Mouse (Mus musculus): Measurements from ENCODE around the gene Rimkla. TPM values are rescaled to one million over a fixed set of nuclear protein-coding genes. Genes with fewer than 3 reads are reported as not detected.

The Rimkla gene
- polyA plus RNA-seq, 1 experiment: not detected

DNA sequence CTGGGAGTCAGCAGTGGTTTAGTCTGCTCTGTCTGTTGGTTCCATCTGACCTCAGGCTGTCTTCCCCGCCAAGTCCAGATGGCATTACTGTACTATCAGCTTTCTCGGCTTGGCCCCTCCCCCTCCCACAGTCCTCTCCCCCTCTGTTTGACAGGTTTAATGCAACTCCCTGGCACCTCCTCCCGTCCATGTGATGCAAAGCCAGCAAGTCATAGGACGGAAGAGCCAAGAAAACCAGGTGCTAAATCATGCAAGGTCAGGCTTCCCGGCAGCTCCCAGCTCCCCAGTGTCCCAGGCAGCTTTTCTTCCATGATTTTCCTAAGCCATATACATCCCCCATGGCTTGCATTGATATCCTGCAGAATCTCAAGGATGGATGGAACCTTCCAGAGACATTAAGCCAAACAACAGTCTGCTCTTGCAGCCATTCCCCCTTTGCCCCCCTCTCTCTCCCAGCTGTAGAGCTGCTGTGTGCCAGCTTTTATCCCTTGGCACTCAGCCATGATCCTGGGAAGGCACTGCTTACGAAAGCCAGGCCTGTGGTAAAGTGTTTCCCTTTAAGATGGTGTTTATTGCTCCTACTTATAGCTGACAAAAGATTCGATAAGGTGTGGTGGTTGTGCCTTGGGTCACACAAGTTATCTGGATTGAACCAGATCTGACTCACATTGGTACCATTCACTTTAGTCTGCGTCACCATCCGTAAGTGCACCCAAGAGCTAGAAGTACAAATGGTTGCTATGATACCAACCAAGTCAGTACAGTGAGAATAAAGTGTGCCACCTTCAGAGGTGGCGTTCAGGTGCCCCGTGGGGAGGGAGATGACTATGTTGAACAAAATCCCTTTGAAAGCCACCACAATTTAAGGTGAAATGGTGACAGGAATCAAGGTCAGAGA, 29.3 kb downstream of the Rimkla start:
- WGBS: 11% methylated on average over 11 of the region's 11 CpGs
- TF ChIP-seq POLR2A (IDR thresholded peaks at IDR 0.05; ENCODE audit: insufficient read depth, low read depth, low read length) (no peak), CTCF (IDR thresholded peaks at IDR 0.05; ENCODE audit: insufficient read depth, low read depth, low read length) (no peak)
- no peak overlapping the region for H3K4me3 ChIP-seq (ENCODE audit: insufficient read depth, low read depth, low read length)
- peak overlapping the region; percentile 71 for H3K27ac ChIP-seq (ENCODE audit: insufficient read depth, low read depth, low read length)
- H3K4me1 ChIP-seq (ENCODE audit: control insufficient read depth, insufficient read depth, low read length): peaks cover 28% of the 10 kb centered on the region

DNA sequence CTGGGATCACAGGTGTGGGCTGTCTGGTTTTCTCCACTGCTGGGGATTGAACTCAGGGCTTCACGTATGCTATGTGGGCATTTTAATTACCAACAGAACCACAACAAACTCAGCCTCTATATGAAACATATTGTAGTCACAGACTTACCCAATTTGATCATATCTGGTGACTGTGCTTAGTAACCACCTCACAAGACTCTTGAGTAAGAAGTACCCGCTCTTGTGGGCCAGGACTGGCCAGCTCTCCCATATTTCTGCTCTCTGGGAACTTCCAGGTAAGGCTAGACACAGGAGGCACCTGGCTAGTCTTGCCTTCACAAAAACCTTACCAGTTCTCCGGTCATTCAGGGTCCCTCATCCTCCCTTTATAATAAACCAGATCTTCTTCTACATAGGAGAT, 30.0 kb downstream of the Rimkla start:
- WGBS: 85% methylated on average over 3 of the region's 3 CpGs
- peak overlapping the region; percentile 71 for H3K27ac ChIP-seq (ENCODE audit: insufficient read depth, low read depth, low read length)

DNA sequence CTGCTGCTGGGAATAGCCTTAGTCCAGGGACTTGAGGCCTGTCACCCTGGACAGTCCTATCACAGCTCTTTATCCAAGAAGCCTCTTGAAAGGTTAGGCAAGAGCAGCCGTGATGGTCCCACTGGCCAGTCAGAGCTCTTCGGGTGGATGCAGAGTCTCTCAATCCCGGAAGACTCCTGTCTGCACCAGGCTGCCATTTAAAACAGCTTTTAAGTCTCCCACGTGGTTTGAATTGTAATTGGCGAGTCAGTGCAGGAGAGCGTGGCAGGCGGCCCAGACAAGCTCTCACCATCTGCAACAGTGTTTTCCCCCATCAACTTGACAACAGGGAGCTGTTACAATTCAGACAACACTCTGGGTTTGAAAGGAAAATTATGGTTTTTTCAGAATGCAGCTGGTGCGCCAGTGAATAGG, 31.7 kb downstream of the Rimkla start:
- Histone ChIP-seq H3K4me3 (ENCODE audit: insufficient read depth, low read depth, low read length) (no peak overlapping the region), H3K27ac (ENCODE audit: insufficient read depth, low read depth, low read length) (peak overlapping the region; percentile 96), H3K4me1 (ENCODE audit: control insufficient read depth, insufficient read depth, low read length) (peaks cover 25% of the 10 kb centered on the region)
- 6% methylated on average over 8 of the region's 8 CpGs for WGBS
- TF ChIP-seq POLR2A (IDR thresholded peaks at IDR 0.05; ENCODE audit: insufficient read depth, low read depth, low read length) (no peak), CTCF (IDR thresholded peaks at IDR 0.05; ENCODE audit: insufficient read depth, low read depth, low read length) (peak; percentile 27; the same call in 1 of the 2 replicates)

More for the DNA sequence above, 30.0 kb downstream of the Rimkla start:
- no peak overlapping the region for H3K4me3 ChIP-seq (ENCODE audit: insufficient read depth, low read depth, low read length)
- no peak for TF ChIP-seq CTCF (IDR thresholded peaks at IDR 0.05; ENCODE audit: insufficient read depth, low read depth, low read length)
- TF ChIP-seq POLR2A (IDR thresholded peaks at IDR 0.05; ENCODE audit: insufficient read depth, low read depth, low read length): no peak
- H3K4me1 ChIP-seq (ENCODE audit: control insufficient read depth, insufficient read depth, low read length): peaks cover 25% of the 10 kb centered on the region

DNA sequence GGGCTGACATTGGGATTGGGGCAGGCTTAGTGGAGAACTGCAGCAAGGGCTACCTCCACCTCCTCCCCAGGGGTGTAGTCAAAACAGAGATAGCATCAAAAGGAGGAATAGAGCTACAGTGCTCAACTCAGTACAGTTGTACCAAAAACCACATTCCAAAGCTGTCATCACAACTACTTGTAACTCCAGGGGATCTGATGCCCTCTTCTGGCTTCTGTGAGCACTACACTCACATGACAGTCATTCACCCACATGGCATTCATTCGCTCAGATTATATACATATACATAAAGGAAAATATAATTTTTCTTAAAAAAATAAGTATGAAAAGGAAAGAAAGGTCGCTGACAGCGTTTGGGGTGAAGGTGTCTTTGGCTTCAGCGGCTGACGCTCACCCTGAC, 32.1 kb downstream of the Rimkla start:
- 41% methylated on average over 5 of the region's 5 CpGs for WGBS
- Histone ChIP-seq H3K4me1 (ENCODE audit: control insufficient read depth, insufficient read depth, low read length) (peaks cover 25% of the 10 kb centered on the region), H3K27ac (ENCODE audit: insufficient read depth, low read depth, low read length) (peak overlapping the region; percentile 96), H3K4me3 (ENCODE audit: insufficient read depth, low read depth, low read length) (no peak overlapping the region)
- TF ChIP-seq CTCF (IDR thresholded peaks at IDR 0.05; ENCODE audit: insufficient read depth, low read depth, low read length) (no peak), POLR2A (IDR thresholded peaks at IDR 0.05; ENCODE audit: insufficient read depth, low read depth, low read length) (no peak)

- Histone ChIP-seq H3K27ac (ENCODE audit: insufficient read depth, low read depth, low read length) (no peak overlapping the region), H3K4me3 (ENCODE audit: insufficient read depth, low read depth, low read length) (no peak overlapping the region), H3K4me1 (ENCODE audit: control insufficient read depth, insufficient read depth, low read length) (peaks cover 11% of the 10 kb centered on the region; the same call in 1 of the 2 replicates)
- no peak for TF ChIP-seq POLR2A (IDR thresholded peaks at IDR 0.05; ENCODE audit: insufficient read depth, low read depth, low read length)
- no peak for TF ChIP-seq CTCF (IDR thresholded peaks at IDR 0.05; ENCODE audit: insufficient read depth, low read depth, low read length)
- 23% methylated on average over 6 of the region's 6 CpGs for WGBS
Observed at GRCm38 (mm10) chr4:119453533-119453932, 38.9 kb downstream of the Rimkla start.

DNA sequence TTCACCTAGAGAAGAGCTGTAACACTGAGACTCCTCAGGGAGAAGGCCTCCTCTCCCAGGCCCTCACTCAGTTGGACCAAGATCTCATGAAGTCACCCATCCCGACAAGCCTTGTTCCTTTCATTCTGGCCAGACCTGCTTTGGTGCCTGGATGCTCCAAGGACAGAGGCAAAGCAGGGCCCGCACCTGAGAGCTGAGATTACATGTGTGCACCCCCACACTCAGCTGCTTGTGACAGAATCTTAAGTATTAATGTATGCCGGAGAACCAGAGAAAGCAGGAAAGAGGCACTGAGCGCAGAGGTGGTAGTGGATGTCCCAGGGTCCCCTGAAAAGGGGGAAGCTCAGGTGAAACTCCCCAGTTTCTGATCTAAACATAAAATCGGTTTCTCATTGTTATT, 39.3 kb downstream of the Rimkla start:
- no peak for TF ChIP-seq CTCF (IDR thresholded peaks at IDR 0.05; ENCODE audit: insufficient read depth, low read depth, low read length)
- TF ChIP-seq POLR2A (IDR thresholded peaks at IDR 0.05; ENCODE audit: insufficient read depth, low read depth, low read length): no peak
- 71% methylated on average over 5 of the region's 5 CpGs for WGBS
- H3K4me1 ChIP-seq (ENCODE audit: control insufficient read depth, insufficient read depth, low read length): peaks cover 11% of the 10 kb centered on the region; the same call in 1 of the 2 replicates
- H3K4me3 ChIP-seq (ENCODE audit: insufficient read depth, low read depth, low read length): no peak overlapping the region
- H3K27ac ChIP-seq (ENCODE audit: insufficient read depth, low read depth, low read length): no peak overlapping the region

- Histone ChIP-seq H3K4me3 (ENCODE audit: insufficient read depth, low read depth, low read length) (no peak overlapping the region), H3K4me1 (ENCODE audit: control insufficient read depth, insufficient read depth, low read length) (peaks cover 11% of the 10 kb centered on the region; the same call in 1 of the 2 replicates), H3K27ac (ENCODE audit: insufficient read depth, low read depth, low read length) (no peak overlapping the region)
- TF ChIP-seq CTCF (IDR thresholded peaks at IDR 0.05; ENCODE audit: insufficient read depth, low read depth, low read length) (no peak), POLR2A (IDR thresholded peaks at IDR 0.05; ENCODE audit: insufficient read depth, low read depth, low read length) (no peak)
- WGBS: 62% methylated on average over 7 of the region's 7 CpGs
Observed at GRCm38 (mm10) chr4:119450436-119450835, 42.0 kb downstream of the Rimkla start.

DNA sequence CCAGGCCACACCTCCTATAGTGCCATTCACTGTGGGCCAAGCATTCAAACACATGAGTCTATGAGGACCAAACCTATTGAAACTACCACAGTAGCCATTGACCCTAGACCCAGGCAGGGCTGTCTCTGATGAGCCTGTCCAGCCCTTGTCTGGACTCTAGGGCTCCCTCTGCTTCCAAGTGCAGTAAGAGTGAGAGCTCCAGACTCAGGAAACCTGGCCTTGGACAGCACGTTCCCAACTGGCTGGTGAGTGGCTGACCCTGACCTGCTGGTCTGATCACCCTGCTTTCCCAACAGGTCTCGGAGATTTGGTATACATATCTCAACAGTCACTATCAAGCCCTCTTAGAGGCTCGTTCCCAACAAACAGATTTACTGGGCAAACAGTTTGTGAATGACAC, 44.6 kb downstream of the Rimkla start:
- Histone ChIP-seq H3K27ac (ENCODE audit: insufficient read depth, low read depth, low read length) (no peak overlapping the region), H3K4me3 (ENCODE audit: insufficient read depth, low read depth, low read length) (no peak overlapping the region), H3K4me1 (ENCODE audit: control insufficient read depth, insufficient read depth, low read length) (peaks cover 7% of the 10 kb centered on the region; the same call in 1 of the 2 replicates)
- 86% methylated on average over 3 of the region's 3 CpGs for WGBS
- no peak for TF ChIP-seq POLR2A (IDR thresholded peaks at IDR 0.05; ENCODE audit: insufficient read depth, low read depth, low read length)
- TF ChIP-seq CTCF (IDR thresholded peaks at IDR 0.05; ENCODE audit: insufficient read depth, low read depth, low read length): no peak

DNA sequence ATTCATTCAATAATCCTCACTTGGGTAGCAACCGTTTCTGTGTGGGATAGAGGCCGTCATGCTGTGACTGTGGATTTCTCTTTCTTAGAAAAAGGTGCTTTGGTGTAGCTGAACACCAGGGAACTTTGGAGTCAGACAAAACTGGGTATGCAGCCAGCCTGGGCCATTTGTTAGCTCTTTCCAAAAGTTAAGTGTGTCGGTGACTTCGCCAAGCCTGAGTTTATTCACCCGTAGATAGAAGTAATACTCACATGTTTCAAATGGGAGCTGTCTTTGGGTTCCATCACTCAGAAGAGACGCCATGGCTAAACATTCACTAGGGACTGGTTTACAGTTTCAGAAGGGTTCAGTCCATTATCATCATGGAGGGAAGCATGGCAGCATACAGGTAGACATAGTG, 45.2 kb downstream of the Rimkla start:
- H3K4me1 ChIP-seq (ENCODE audit: control insufficient read depth, insufficient read depth, low read length): peaks cover 11% of the 10 kb centered on the region; the same call in 1 of the 2 replicates
- no peak overlapping the region for H3K4me3 ChIP-seq (ENCODE audit: insufficient read depth, low read depth, low read length)
- no peak for TF ChIP-seq POLR2A (IDR thresholded peaks at IDR 0.05; ENCODE audit: insufficient read depth, low read depth, low read length)
- TF ChIP-seq CTCF (IDR thresholded peaks at IDR 0.05; ENCODE audit: insufficient read depth, low read depth, low read length): no peak
- 91% methylated on average over 6 of the region's 6 CpGs for WGBS
- H3K27ac ChIP-seq (ENCODE audit: insufficient read depth, low read depth, low read length): no peak overlapping the region
